Mouse (Mus musculus) lung, postnatal 10 days (tissue): ENCODE results near the gene Snrk.

Experiments
- DNase-seq: peaks from one replicate; pipeline ENCODE4 v3.0.0; 2021

Snrk gene

GRCm38 (mm10) chr9:122185953-122186352 is 68.9 kb downstream of the Snrk start:
- DNase-seq, result no peak

- no peak for DNase-seq
Measured at GRCm38 (mm10) chr9:122186643-122187226, 69.7 kb downstream of the Snrk start.

DNA sequence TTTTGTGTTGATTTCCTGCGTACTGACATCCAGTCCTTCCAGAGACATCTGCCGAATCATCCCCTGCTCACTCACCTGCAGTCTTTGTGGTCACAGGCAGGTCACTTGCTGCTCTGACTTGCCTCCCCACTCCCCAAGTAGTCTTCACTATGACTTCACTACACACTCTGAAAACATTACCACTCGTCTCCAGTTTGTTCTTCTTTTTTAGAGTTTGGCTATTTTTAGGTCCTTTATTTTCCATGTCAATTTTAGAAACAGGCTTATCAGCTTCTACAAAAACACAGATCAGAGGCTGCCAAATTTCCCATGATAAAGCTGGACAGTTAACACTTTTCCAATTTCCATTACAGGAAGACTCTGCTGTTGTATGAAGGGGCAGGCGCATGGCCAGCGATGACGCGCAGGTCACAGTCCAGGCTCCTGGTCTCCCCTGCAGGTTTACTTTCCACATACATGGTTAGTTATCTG is 70.4 kb downstream of the Snrk start:
- no peak for DNase-seq

DNA sequence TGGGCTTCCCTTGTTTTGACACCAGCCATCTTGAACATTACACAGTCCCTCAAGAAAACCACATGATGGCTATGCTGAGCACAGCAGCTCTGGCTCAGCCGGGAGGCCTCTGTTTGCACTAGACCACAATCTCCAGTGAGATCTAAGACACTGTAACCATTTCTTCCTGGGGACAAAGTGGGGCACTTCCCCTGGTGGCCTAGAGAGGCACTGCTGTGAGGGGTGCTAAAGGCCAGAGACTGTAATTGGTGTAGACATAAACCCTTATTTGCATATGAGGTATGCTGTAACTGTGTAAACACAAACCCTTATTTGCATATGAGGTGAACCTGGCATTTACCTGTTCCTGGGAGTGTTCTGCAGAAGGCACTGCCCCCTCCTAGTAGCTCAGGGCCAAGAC is 71.7 kb downstream of the Snrk start:
- DNase-seq, result peak; percentile 46

DNA sequence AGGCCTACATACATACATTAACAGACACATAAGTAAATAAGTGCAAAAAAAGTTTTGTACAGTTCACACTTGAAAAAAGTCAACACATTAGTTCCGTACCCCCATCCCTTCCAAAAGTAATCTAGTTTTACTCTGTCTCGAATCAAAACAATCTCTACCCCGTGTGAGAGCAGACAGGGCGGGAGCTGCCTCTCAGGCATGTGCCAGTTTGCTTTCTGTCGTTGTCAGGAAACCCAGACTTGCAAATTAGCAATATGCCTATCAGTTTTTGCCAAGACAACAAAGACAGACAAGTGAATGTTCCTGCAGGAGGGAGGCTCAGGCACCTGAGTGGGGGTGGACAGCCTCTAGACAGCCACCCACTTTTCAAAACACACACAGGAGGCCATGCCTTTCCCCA is 76.3 kb downstream of the Snrk start:
- DNase-seq, result no peak

DNA sequence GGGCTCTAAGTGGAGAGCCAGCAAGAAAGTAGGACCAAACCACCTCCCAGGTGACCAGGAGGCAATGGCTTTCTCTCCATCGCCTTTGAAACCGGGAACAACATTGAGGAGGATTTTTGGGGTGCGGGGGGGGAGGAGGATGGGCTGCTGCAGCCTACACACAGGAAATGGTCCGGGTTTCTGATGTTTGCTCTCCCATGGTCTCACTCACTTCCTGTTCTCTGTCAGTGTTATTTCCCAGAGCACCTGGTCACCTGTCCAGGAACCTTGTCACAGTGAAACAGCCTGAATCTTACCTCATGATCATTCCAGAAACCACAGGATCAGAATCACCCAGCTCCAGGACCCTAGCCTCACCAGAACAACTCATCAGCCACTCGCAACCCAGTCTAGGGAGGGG is 76.8 kb downstream of the Snrk start:
- no peak for DNase-seq

GRCm38 (mm10) chr9:122195042-122195682 is 78.1 kb downstream of the Snrk start:
- DNase-seq, result peak; percentile 66

GRCm38 (mm10) chr9:122197021-122197420 is 80.0 kb downstream of the Snrk start:
- no peak for DNase-seq

DNA sequence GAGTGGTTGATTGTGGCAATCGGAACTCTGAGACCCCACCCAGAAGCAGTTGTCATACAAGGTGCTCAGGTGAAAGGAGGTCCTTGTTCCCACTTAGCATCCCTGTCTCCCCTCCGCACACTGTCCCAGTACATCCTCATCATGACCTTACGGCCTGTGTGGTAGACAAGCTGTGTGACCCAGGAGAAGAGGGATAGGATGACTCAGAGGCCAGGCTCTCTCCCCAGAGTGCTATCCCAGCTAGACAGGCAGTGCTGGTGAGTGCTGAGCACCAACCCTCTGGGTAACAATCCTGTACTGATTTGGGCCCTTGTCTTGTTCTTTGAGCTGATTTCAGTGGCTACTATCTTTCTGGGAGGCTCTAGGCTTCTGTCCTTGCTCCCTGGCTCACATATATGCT is 81.6 kb downstream of the Snrk start:
- no peak for DNase-seq

DNA sequence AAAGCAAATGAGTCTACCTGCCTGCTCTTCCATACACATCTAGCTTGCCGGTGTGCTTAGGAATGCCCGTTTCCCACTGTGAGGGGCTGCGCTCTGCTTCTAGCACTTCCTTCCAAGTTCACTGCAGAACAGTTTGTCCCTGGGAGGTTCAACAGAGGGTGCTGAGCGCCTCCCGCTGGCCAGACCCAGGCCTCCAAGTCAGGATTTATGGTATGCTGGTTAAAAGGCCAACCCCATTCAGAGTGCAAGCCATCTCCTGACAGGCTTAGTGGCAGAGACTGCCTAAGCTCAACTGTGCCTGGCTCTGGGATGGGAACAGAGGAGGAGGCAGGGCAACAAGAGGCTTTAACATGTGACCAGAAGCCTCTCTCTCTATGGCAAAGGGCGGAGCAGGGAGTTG is 82.2 kb downstream of the Snrk start:
- peak; percentile 85 for DNase-seq

DNA sequence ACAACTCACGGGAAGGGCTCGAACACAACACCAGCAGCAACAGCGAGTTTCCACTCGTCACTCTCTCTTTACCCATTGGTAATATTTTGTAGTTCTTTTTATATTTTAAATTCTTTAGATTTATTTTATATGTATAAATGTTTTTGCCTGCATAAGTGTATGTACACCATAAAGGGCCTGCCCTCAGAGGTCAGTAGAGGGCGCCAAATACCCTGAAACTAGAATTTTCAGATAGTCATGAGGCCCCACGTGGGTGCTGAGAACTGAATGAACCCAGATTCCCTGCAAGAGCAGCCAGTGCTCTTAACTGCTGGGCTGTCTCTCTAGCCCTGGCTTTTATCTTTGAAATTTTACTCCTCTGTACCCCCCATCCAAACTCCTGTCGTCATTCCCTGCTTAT is 87.4 kb downstream of the Snrk start:
- DNase-seq, result no peak

GRCm38 (mm10) chr9:122205543-122206200 is 88.6 kb downstream of the Snrk start:
- peak; percentile 84 for DNase-seq

DNA sequence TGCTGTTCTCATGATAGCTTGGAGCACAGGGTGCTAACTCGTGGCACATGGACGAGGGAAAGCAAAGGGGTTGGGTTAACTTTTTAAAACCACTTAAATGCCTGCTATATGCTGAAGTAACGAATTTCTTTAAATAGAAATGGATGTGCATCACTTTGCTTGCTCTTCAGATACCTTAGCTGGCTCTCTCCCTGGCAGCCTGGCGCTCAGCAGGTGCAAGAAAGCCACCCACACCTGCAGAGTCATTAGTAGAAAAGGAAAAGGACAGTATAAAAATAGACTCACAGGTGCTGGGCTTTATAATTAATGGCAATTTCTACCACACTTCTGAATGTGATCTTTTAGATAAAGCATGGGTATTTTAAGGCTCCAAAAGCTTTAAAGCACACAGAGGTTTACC is 91.2 kb downstream of the Snrk start:
- DNase-seq, result no peak

GRCm38 (mm10) chr9:122215118-122215517 is 98.1 kb downstream of the Snrk start:
- DNase-seq, result no peak

GRCm38 (mm10) chr9:122216945-122217529 is 100.0 kb downstream of the Snrk start:
- DNase-seq, result no peak
